Mouse (Mus musculus): ENCODE data around the gene Lrrfip2. TPM values are rescaled to one million over a fixed set of nuclear protein-coding genes. Genes with fewer than 3 reads are reported as not detected.

The Lrrfip2 gene
- polyA plus RNA-seq (2014; fragmentation: Nextera tagmentation; extraction: Ambion mirVana), result 45.1 and 50.7 TPM in 2 replicates

DNA sequence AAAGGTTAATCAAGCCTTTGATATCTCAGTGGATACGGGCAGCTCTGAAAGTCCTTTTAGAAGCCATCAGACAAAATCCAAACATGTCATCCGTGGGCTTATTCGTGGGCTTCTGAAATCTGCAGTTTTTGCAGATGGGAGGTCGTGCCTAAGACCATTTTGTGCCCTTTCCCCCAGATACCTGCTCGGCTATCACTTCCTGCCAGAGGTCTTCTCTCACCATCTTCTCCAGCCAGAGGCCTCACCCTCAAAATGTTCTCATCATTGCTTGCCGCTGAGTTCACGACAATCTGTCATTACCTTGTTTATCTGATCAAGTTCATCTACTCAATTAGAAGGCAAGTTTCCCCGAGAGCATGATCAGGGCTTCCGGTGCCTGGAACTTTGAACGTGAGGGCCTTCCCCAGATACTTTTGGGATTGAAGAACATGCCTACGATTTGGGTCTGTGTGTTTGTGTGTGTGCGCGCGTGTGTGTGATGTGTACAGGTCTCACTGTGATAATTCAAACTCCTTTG, at the start of gene Lrrfip2:
Gene Lrrfip2, plus strand, starts transcription at position 467 of the 517 bp plus-strand sequence.
- no peak for DNase-seq
- Histone ChIP-seq H3K27me3 (ENCODE audit: control insufficient read depth, insufficient read depth, low read length) (no peaks in the 10 kb centered on the region), H3K27ac (replicated peaks; ENCODE audit: low read depth, low read length) (peak within 1 kb of the TSS; percentile 87), H3K4me1 (ENCODE audit: control insufficient read depth, insufficient read depth, low read length) (peaks cover 16% of the 10 kb centered on the region), H3K4me3 (replicated peaks; ENCODE audit: low read depth, low read length) (peak within 1 kb of the TSS; percentile 99), H3K36me3 (ENCODE audit: control insufficient read depth, insufficient read depth, low read length) (no peaks in the 10 kb centered on the region), H3K9ac (replicated peaks; ENCODE audit: low read length) (peak within 1 kb of the TSS; percentile 92), H3K4me2 (ENCODE audit: low read length) (peak within 1 kb of the TSS; percentile 81), H3K9me3 (ENCODE audit: control insufficient read depth, low read length) (no peaks in the 10 kb centered on the region)
- 42% methylated on average over 14 of the region's 14 CpGs for WGBS
- no peak for ATAC-seq (ENCODE audit: low FRiP score, low TSS enrichment)

DNA sequence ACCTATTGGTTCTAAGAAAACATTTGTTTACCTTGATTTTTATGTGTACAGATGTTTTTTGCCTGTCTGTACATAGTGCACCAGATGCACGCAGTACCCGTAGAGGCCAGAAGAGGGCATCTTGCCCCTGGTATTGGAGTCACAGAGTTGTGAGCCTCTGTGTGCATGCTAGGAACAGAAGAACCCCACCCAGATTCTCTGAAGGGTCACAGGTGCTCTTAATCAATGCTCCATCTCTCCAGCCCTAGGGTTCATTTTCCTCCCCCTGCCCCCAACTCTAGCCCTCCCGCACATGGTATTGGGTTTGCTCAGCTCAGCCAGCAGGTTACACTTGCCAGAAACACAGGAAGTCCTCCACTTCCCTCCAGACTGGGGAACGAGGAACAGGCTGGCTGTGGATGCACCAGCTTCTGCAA, 46.8 kb upstream of the Lrrfip2 start:
- Histone ChIP-seq H3K4me3 (replicated peaks; ENCODE audit: low read depth, low read length) (no peak overlapping the region), H3K9ac (replicated peaks; ENCODE audit: low read length) (no peak overlapping the region), H3K9me3 (ENCODE audit: control insufficient read depth, low read length) (no peaks in the 10 kb centered on the region), H3K36me3 (ENCODE audit: control insufficient read depth, insufficient read depth, low read length) (no peaks in the 10 kb centered on the region), H3K4me1 (ENCODE audit: control insufficient read depth, insufficient read depth, low read length) (no peaks in the 10 kb centered on the region), H3K27ac (replicated peaks; ENCODE audit: low read depth, low read length) (no peak overlapping the region), H3K27me3 (ENCODE audit: control insufficient read depth, insufficient read depth, low read length) (no peaks in the 10 kb centered on the region), H3K4me2 (ENCODE audit: low read length) (no peak overlapping the region)
- 41% methylated on average over 4 of the region's 4 CpGs for WGBS
- no peak for ATAC-seq (ENCODE audit: low FRiP score, low TSS enrichment)
- DNase-seq, result peak; percentile 56

DNA sequence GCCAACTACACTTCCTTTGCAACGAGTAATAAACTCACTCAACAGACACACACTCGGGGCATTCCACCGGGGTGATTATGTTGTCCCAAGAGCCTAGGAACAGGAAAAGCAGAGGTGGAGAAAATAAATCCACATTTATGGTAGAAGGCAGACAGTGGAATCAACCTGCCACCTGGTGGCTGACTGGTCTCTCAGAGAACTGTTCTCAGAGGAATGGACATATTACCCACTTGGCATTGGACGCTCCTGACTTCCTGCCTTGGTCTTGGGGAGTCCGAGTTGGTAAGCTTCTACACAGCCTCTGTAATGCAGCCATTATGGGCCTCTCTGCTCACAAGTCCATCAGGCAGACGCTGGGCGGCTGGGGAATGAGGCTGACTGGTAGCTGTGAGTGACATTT, 45.2 kb upstream of the Lrrfip2 start:
- H3K9me3 ChIP-seq (ENCODE audit: control insufficient read depth, low read length), result no peaks in the 10 kb centered on the region
- H3K27ac ChIP-seq (replicated peaks; ENCODE audit: low read depth, low read length), result no peak overlapping the region
- H3K27me3 ChIP-seq (ENCODE audit: control insufficient read depth, insufficient read depth, low read length), result no peaks in the 10 kb centered on the region
- no peak overlapping the region for H3K9ac ChIP-seq (replicated peaks; ENCODE audit: low read length)
- no peak overlapping the region for H3K4me3 ChIP-seq (replicated peaks; ENCODE audit: low read depth, low read length)
- WGBS, result 70% methylated on average over 7 of the region's 7 CpGs
- H3K36me3 ChIP-seq (ENCODE audit: control insufficient read depth, insufficient read depth, low read length), result no peaks in the 10 kb centered on the region
- DNase-seq (peak; percentile 58), ATAC-seq (ENCODE audit: low FRiP score, low TSS enrichment) (no peak)
- H3K4me1 ChIP-seq (ENCODE audit: control insufficient read depth, insufficient read depth, low read length), result no peaks in the 10 kb centered on the region
- H3K4me2 ChIP-seq (ENCODE audit: low read length), result no peak overlapping the region

DNA sequence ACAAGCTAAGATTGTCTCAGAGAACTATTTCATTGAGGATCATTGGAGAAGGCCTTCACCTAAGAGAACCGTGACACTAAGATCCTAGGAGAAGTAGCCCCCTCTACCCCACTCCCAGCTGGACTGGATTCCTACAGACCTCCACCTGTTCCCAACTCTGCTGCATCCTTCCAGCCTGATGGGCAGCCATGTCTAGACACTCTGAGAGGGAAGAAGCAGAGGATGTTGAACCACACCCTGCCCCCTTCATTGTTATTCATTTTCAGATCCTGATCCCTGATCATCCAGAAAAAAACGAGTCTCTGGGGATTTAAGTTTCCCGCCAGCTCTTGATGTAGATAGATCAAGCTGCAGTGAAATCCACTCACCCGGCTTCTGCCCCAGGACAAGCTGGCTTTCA, 44.4 kb upstream of the Lrrfip2 start:
- Histone ChIP-seq H3K4me1 (ENCODE audit: control insufficient read depth, insufficient read depth, low read length) (no peaks in the 10 kb centered on the region), H3K27ac (replicated peaks; ENCODE audit: low read depth, low read length) (no peak overlapping the region), H3K9ac (replicated peaks; ENCODE audit: low read length) (no peak overlapping the region), H3K4me2 (ENCODE audit: low read length) (no peak overlapping the region), H3K9me3 (ENCODE audit: control insufficient read depth, low read length) (no peaks in the 10 kb centered on the region), H3K4me3 (replicated peaks; ENCODE audit: low read depth, low read length) (no peak overlapping the region), H3K27me3 (ENCODE audit: control insufficient read depth, insufficient read depth, low read length) (no peaks in the 10 kb centered on the region), H3K36me3 (ENCODE audit: control insufficient read depth, insufficient read depth, low read length) (no peaks in the 10 kb centered on the region)
- 72% methylated on average over 4 of the region's 4 CpGs for WGBS
- ATAC-seq (ENCODE audit: low FRiP score, low TSS enrichment) (no peak), DNase-seq (no peak)

DNA sequence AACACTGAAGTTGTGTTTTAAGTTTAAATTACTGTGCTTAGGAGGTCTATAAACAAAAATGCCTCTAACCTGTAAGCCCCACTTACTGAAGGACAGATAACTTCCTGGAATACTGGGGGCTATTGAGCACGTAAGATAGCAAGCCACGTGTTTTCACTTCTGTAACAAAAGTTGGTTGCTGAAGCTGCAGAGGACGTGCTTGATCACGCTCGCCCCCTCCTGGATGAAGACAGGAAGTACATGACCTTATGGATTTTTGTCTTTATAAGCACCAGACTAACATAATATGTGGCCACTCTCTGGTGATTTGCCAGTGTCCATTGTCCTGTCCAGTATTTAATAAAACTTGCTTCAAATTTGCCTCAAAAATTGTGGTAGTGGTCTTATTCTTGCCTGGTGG, 39.6 kb upstream of the Lrrfip2 start:
- DNase-seq, result no peak
- Histone ChIP-seq H3K9me3 (ENCODE audit: control insufficient read depth, low read length) (no peaks in the 10 kb centered on the region), H3K4me3 (replicated peaks; ENCODE audit: low read depth, low read length) (no peak overlapping the region), H3K27ac (replicated peaks; ENCODE audit: low read depth, low read length) (no peak overlapping the region), H3K9ac (replicated peaks; ENCODE audit: low read length) (no peak overlapping the region), H3K4me1 (ENCODE audit: control insufficient read depth, insufficient read depth, low read length) (no peaks in the 10 kb centered on the region), H3K27me3 (ENCODE audit: control insufficient read depth, insufficient read depth, low read length) (no peaks in the 10 kb centered on the region), H3K4me2 (ENCODE audit: low read length) (no peak overlapping the region), H3K36me3 (ENCODE audit: control insufficient read depth, insufficient read depth, low read length) (no peaks in the 10 kb centered on the region)
- ATAC-seq (ENCODE audit: low FRiP score, low TSS enrichment), result no peak
- 66% methylated on average over 5 of the region's 5 CpGs for WGBS

DNA sequence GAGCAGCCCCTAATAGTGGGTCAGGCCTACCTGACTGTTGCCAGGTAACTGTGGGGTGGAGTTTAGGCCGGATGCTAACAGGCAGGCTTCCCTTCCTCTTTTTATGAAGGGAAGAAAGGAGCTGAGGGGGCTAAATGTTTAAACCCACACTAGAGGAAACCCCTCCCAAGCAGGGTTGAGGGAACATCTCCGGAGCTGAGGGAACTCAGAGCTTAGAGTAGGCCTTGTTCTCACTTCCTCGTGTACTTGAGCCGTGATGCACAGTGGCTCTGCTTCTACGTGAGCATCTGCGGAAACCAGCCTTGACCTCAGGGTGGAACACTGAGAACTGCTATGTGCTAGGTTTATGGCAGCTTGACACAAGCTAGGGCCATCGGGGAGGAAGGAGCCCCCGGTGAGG, 36.6 kb upstream of the Lrrfip2 start:
- whole genome bisulfite sequencing, result 90% methylated on average over 8 of the region's 8 CpGs
- no peak for ATAC-seq (ENCODE audit: low FRiP score, low TSS enrichment)
- no peaks in the 10 kb centered on the region for H3K36me3 ChIP-seq (ENCODE audit: control insufficient read depth, insufficient read depth, low read length)
- DNase-seq, result no peak
- H3K9ac ChIP-seq (replicated peaks; ENCODE audit: low read length), result no peak overlapping the region
- no peaks in the 10 kb centered on the region for H3K9me3 ChIP-seq (ENCODE audit: control insufficient read depth, low read length)
- H3K27ac ChIP-seq (replicated peaks; ENCODE audit: low read depth, low read length), result no peak overlapping the region
- no peak overlapping the region for H3K4me2 ChIP-seq (ENCODE audit: low read length)
- no peak overlapping the region for H3K4me3 ChIP-seq (replicated peaks; ENCODE audit: low read depth, low read length)
- H3K27me3 ChIP-seq (ENCODE audit: control insufficient read depth, insufficient read depth, low read length), result no peaks in the 10 kb centered on the region
- H3K4me1 ChIP-seq (ENCODE audit: control insufficient read depth, insufficient read depth, low read length), result no peaks in the 10 kb centered on the region

DNA sequence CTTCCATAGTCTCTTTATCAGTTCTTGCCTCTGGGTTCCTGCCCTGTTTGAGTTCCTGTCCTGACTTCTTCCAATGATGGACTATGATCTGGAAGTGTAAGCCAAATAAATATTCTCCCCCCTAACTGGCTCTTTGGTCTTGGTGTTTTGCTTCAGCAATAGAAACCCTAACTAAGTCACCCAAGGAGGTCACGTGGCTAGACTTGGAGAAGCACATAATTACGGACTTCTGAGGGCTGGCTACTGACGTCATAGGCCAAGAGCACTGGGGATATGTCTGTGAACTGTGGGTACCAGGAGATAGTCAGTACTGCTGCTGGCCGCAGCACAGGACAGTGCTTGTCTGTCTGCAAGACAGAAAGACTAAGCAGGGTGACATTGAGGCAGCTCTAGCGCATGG, 35.6 kb upstream of the Lrrfip2 start:
- WGBS, result 92% methylated on average over 5 of the region's 5 CpGs
- ATAC-seq (ENCODE audit: low FRiP score, low TSS enrichment), result no peak
- Histone ChIP-seq H3K27me3 (ENCODE audit: control insufficient read depth, insufficient read depth, low read length) (no peaks in the 10 kb centered on the region), H3K4me3 (replicated peaks; ENCODE audit: low read depth, low read length) (no peak overlapping the region), H3K36me3 (ENCODE audit: control insufficient read depth, insufficient read depth, low read length) (no peaks in the 10 kb centered on the region), H3K9me3 (ENCODE audit: control insufficient read depth, low read length) (no peaks in the 10 kb centered on the region), H3K27ac (replicated peaks; ENCODE audit: low read depth, low read length) (no peak overlapping the region), H3K4me1 (ENCODE audit: control insufficient read depth, insufficient read depth, low read length) (no peaks in the 10 kb centered on the region), H3K4me2 (ENCODE audit: low read length) (no peak overlapping the region), H3K9ac (replicated peaks; ENCODE audit: low read length) (no peak overlapping the region)
- DNase-seq, result no peak

DNA sequence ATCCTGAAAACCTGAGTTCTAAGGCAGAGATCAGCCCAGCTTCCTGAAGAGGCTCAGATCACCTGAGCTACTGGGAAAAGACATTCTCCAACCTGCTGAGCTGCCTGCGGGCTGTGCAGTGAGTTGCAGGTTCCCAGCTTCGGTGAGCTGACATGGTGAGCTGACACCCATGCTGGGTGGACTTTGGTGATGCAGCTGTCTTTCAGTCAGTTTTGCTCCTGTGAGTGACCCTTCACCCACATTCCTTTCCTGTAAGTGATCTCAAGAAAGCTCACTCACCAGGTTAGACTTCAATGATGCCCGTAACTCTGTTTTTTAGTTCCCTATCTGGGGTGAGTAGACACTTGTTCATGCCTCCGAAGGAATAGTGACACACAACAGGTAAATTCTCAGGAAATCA, 32.1 kb upstream of the Lrrfip2 start:
- Histone ChIP-seq H3K4me3 (replicated peaks; ENCODE audit: low read depth, low read length) (no peak overlapping the region), H3K27ac (replicated peaks; ENCODE audit: low read depth, low read length) (no peak overlapping the region), H3K9me3 (ENCODE audit: control insufficient read depth, low read length) (no peaks in the 10 kb centered on the region), H3K27me3 (ENCODE audit: control insufficient read depth, insufficient read depth, low read length) (no peaks in the 10 kb centered on the region), H3K4me2 (ENCODE audit: low read length) (no peak overlapping the region), H3K36me3 (ENCODE audit: control insufficient read depth, insufficient read depth, low read length) (no peaks in the 10 kb centered on the region), H3K4me1 (ENCODE audit: control insufficient read depth, insufficient read depth, low read length) (no peaks in the 10 kb centered on the region), H3K9ac (replicated peaks; ENCODE audit: low read length) (no peak overlapping the region)
- ATAC-seq (ENCODE audit: low FRiP score, low TSS enrichment) (no peak), DNase-seq (no peak)
- 63% methylated on average over 4 of the region's 4 CpGs for WGBS

DNA sequence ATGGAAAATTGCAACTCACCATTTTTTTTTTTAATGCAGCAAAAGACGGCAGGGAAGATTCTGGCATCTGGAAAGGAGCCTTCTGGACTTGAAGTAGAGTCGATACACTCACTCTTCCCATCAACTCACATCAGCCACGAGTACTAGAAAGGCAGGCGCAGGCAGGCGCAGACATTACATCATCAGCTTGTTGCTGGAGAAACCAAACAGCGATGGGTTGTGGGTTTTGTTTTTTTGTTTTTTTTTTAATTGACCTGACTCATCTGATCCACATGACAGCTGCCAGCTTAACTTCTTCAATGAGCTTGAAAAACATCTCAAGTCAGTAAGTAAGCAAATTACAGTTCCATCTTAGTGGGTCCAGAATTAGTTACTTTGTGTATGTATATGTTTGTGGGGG, 31.3 kb upstream of the Lrrfip2 start:
- H3K4me3 ChIP-seq (replicated peaks; ENCODE audit: low read depth, low read length), result no peak overlapping the region
- no peaks in the 10 kb centered on the region for H3K27me3 ChIP-seq (ENCODE audit: control insufficient read depth, insufficient read depth, low read length)
- H3K27ac ChIP-seq (replicated peaks; ENCODE audit: low read depth, low read length), result no peak overlapping the region
- no peaks in the 10 kb centered on the region for H3K36me3 ChIP-seq (ENCODE audit: control insufficient read depth, insufficient read depth, low read length)
- no peak overlapping the region for H3K4me2 ChIP-seq (ENCODE audit: low read length)
- ATAC-seq (ENCODE audit: low FRiP score, low TSS enrichment), result no peak
- H3K9me3 ChIP-seq (ENCODE audit: control insufficient read depth, low read length), result no peaks in the 10 kb centered on the region
- 69% methylated on average over 6 of the region's 6 CpGs for WGBS
- H3K9ac ChIP-seq (replicated peaks; ENCODE audit: low read length), result no peak overlapping the region
- no peak for DNase-seq
- H3K4me1 ChIP-seq (ENCODE audit: control insufficient read depth, insufficient read depth, low read length), result no peaks in the 10 kb centered on the region

Data from midbrain, embryonic 14.5 days (tissue).